Mouse (Mus musculus) liver, adult 2 months (tissue): Measurements from ENCODE around the gene A3galt2. TPM values are rescaled to one million over a fixed set of nuclear protein-coding genes. Genes with fewer than 3 reads are reported as not detected.
A peak's percentile ranks its signal among the peaks of the same experiment; 100 is the strongest.

Source experiments
- DNase-seq: peaks from one replicate; pipeline ENCODE4 v3.0.0-alpha.2; 2011; ENCODE audit warnings: low read depth, low spot score; ENCODE audit errors: extremely low read depth
- H3K27ac ChIP-seq: fragments of 200-500 bp; replicated peaks from 2 replicates; pipeline ENCODE4 v1.5.1; 2012; ENCODE audit warnings: low read depth, mild to moderate bottlenecking, control low read depth, inconsistent platforms, low read length; ENCODE audit not compliant: insufficient read depth
- H3K27me3 ChIP-seq: fragments of 200-500 bp; 2 replicates; pipeline ENCODE4 v1.6.1; 2012; ENCODE audit warnings: mild to moderate bottlenecking, moderate library complexity, low read length, inconsistent platforms; ENCODE audit not compliant: control insufficient read depth, insufficient read depth
- H3K36me3 ChIP-seq: fragments of 200-500 bp; 2 replicates; pipeline ENCODE4 v1.6.1; 2012; ENCODE audit warnings: low read length, inconsistent platforms; ENCODE audit not compliant: control insufficient read depth, insufficient read depth
- H3K4me1 ChIP-seq: fragments of 200-500 bp; 2 replicates; pipeline ENCODE4 v1.6.1; 2011; ENCODE audit warnings: low read length; ENCODE audit not compliant: control insufficient read depth, insufficient read depth
- H3K4me3 ChIP-seq: fragments of 200-500 bp; 2 replicates; pipeline ENCODE4 v1.5.1; 2011; ENCODE audit warnings: low read depth, mild to moderate bottlenecking, control low read depth, low read length, moderate library complexity; ENCODE audit not compliant: insufficient read depth
- H3K79me2 ChIP-seq: fragments of 200-500 bp; 2 replicates; pipeline ENCODE4 v1.6.1; 2012; ENCODE audit warnings: inconsistent platforms, mild to moderate bottlenecking, low read length, moderate library complexity; ENCODE audit not compliant: control insufficient read depth, insufficient read depth
- H3K9ac ChIP-seq: fragments of 200-500 bp; 2 replicates; pipeline ENCODE4 v1.6.1; 2012; ENCODE audit warnings: low read depth, mild to moderate bottlenecking, control low read depth, inconsistent platforms, low read length
- CTCF ChIP-seq: fragments of 200-500 bp; IDR thresholded peaks from 2 replicates; pipeline ENCODE4 v1.5.1; 2011; ENCODE audit warnings: low read depth, low read length, control low read depth
- POLR2A ChIP-seq: fragments of 200-500 bp; IDR thresholded peaks from 2 replicates; pipeline ENCODE4 v1.6.1; 2011; ENCODE audit warnings: low read length, control low read depth; ENCODE audit not compliant: insufficient read depth; ENCODE audit errors: extremely low read depth
- WGBS: fragments of 180-500 bp; shearing (Covaris S2); methylation state at CpG from one replicate; pipeline ENCODE4 v1.1.7; 2018; 5-methylcytosine and 5-hydroxymethylcytosine counted together
- polyA plus RNA-seq: library from polyadenylated mRNA; depleted of rRNA; stranded (reverse); fragments of >200 nt; gene quantifications from 2 replicates; pipeline ENCODE4 v1.2.3, GENCODE M21; 2012
- total RNA-seq: library from RNA; depleted of rRNA; stranded (reverse); fragments of >200 nt; gene quantifications from 2 replicates; pipeline ENCODE4 v1.2.3, GENCODE M21; 2014

The A3galt2 gene
- total and polyA plus RNA-seq, 2 experiments = under 0.01 to 0.02 TPM

DNA sequence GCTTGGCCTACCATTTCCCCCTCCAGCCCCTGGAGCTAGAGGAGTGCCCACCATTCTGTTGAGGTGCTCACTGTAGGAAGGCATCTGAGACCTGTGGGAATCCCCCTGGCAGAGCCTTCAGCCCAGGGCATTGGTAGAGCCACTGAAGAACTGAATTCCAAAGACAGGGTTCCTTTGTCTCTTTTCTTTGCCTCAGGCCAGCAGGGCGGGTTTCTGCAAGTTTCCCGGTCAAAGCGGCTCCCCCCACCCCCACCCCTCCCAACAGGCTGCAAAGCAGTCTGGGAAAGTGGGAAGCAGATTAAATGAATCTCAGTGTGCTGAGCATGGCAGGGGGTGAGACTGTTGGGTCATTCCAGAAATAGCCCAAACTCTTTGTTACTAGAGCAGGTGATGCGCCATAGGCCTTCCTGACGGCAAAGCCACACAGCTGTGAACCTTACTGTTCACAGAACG is 18.0 kb upstream of the A3galt2 start:
- WGBS = 76% methylated on average over 6 of the region's 6 CpGs
- no peak for TF ChIP-seq POLR2A
- TF ChIP-seq CTCF = no peak
- Histone ChIP-seq H3K27ac (no peak overlapping the region), H3K36me3 (no peaks in the 10 kb centered on the region), H3K4me1 (peaks cover 24% of the 10 kb centered on the region), H3K79me2 (peaks cover 32% of the 10 kb centered on the region), H3K27me3 (no peaks in the 10 kb centered on the region), H3K4me3 (no peak overlapping the region), H3K9ac (no peak overlapping the region)
- DNase-seq = no peak

DNA sequence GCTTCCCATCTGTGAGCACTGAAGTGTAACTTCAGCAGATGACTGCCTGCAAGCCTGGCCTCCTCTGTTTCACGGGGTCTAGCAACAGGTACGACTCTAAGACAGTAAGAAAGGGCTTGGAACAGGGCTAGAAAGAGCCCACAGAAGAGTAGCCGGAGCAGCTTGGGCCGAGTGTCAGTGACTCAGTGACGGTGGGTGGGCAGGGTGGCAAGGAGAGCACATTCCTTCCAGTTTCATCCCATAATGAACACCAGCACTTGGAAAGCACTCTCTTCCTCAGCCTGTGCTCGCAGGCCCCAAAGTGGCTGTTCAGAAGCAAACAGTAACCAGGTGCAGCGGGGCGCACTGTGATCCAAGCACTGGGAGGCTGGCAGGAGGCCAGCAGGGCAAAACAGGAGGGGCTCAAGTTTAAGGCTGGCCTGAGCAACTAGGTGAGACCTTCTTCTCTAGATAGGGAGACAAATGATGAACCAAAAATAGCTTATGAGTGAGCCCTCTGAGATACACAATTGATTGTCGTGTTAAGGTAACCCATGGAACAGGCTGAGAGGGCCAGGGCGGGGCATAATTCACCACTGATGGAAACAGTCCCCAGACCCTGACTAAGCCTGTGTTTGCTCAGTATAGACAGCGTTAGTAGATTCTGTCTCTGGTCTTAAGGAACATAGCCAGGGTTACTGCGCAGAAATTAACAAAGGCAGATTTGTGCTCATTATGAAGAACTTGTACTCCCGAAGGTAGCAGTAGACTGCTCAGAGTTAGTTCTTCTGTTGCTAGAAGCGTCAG is 17.1 kb upstream of the A3galt2 start:
- H3K36me3 ChIP-seq = no peaks in the 10 kb centered on the region
- no peak for DNase-seq
- H3K4me1 ChIP-seq = peaks cover 24% of the 10 kb centered on the region
- no peak overlapping the region for H3K4me3 ChIP-seq
- peaks cover 37% of the 10 kb centered on the region for H3K79me2 ChIP-seq
- H3K9ac ChIP-seq = no peak overlapping the region
- no peak for TF ChIP-seq CTCF
- TF ChIP-seq POLR2A = no peak
- H3K27me3 ChIP-seq = no peaks in the 10 kb centered on the region
- WGBS = 89% methylated on average over 14 of the region's 14 CpGs
- no peak overlapping the region for H3K27ac ChIP-seq

DNA sequence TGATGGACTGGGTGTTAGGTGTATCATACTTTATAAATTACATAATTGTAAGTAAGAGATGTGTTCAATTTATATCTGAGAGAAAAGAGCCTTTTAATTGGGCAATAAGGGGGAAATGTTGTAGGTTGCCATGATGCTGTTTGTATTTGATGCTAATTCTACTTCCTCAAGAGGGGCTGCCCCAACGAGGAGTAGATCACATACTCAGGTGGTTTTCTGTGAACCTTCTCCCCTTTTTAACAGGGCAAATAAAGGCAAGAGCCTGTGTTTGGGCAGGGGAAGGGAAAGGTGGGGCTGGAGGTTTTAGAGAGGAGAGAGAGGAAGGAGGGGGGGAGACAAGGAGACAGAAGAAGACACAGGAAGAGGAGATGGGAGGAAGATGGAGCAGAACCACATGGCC is 14.3 kb upstream of the A3galt2 start:
- TF ChIP-seq POLR2A (no peak), CTCF (no peak)
- WGBS = 28% methylated on average over 1 of the region's 1 CpGs
- Histone ChIP-seq H3K27me3 (no peaks in the 10 kb centered on the region), H3K4me3 (no peak overlapping the region), H3K36me3 (peaks cover 3% of the 10 kb centered on the region), H3K79me2 (peaks cover 27% of the 10 kb centered on the region), H3K27ac (no peak overlapping the region), H3K9ac (no peak overlapping the region), H3K4me1 (peaks cover 6% of the 10 kb centered on the region)
- DNase-seq = no peak

DNA sequence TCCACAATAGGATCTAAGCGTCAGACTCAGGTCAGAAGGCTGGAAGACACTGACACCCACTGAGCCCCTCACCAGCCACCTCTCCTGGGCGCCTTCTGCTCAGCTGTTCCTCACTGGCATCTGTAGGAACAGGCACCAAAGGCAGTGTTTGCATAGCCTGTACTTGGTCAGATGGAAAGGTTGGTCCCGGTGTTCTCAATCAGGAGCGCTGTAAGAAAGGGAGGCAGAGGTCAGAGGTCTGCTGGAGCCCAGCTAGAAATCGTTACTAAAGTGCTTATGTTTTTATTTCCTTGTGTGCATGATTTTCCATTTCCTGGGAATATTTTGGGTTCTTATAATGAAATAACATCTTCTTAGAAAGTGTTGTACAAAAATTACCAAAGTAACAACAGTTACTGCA is 13.3 kb upstream of the A3galt2 start:
- no peak overlapping the region for H3K27ac ChIP-seq
- 20% methylated on average over 5 of the region's 5 CpGs for WGBS
- H3K4me3 ChIP-seq = no peak overlapping the region
- no peak overlapping the region for H3K9ac ChIP-seq
- H3K36me3 ChIP-seq = peaks cover 9% of the 10 kb centered on the region
- peaks cover 5% of the 10 kb centered on the region for H3K4me1 ChIP-seq
- H3K27me3 ChIP-seq = no peaks in the 10 kb centered on the region
- peak; percentile 60 for DNase-seq
- peaks cover 19% of the 10 kb centered on the region for H3K79me2 ChIP-seq
- no peak for TF ChIP-seq POLR2A
- no peak for TF ChIP-seq CTCF

DNA sequence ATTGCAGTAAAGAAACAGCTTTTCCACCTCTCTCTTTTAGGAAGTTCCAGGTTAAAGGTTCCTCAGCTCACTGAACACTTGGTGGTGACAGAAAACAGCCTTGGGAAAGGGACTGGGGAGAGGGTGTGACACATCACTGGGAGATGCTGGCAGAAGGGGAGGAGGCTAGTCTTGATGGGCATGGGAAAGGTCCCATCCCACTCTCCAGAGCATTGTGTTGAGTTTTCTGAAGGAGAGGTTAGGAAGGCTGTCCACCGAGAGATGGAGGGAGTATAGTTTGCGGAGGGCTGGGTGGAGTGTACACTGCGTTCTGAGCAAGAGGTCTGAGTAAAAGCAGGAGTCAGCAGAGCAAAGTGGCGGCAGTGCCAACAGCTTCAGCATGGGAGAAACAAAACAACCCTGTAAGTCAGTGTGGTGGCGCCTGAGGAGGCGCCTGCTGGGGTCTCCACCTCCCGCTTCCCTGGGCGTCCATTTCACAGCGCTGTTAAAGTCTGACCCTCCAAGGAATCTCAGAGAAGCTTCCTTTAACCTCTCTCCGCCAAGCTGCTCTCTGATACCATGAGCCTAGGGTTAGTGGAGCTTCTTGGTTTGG is 12.7 kb upstream of the A3galt2 start:
- Histone ChIP-seq H3K79me2 (peaks cover 14% of the 10 kb centered on the region), H3K4me3 (no peak overlapping the region), H3K4me1 (peaks cover 4% of the 10 kb centered on the region), H3K9ac (no peak overlapping the region), H3K27me3 (no peaks in the 10 kb centered on the region), H3K27ac (no peak overlapping the region), H3K36me3 (peaks cover 13% of the 10 kb centered on the region)
- WGBS = 89% methylated on average over 10 of the region's 10 CpGs
- no peak for DNase-seq
- TF ChIP-seq POLR2A = no peak
- TF ChIP-seq CTCF = no peak
